Mouse (Mus musculus) v-Abl transformed pro-B cells (cell line): Measurements from ENCODE around the gene Sypl.

Source experiments
- in situ Hi-C, 2 experiments: fragments of 400-800 bp; cut with MboI; formaldehyde crosslinking; loops; one replicate each; pipeline ENCODE4 v1.15.1; 2025; ENCODE audit not compliant: unreplicated experiment in 2 of 2

The Sypl gene

DNA sequence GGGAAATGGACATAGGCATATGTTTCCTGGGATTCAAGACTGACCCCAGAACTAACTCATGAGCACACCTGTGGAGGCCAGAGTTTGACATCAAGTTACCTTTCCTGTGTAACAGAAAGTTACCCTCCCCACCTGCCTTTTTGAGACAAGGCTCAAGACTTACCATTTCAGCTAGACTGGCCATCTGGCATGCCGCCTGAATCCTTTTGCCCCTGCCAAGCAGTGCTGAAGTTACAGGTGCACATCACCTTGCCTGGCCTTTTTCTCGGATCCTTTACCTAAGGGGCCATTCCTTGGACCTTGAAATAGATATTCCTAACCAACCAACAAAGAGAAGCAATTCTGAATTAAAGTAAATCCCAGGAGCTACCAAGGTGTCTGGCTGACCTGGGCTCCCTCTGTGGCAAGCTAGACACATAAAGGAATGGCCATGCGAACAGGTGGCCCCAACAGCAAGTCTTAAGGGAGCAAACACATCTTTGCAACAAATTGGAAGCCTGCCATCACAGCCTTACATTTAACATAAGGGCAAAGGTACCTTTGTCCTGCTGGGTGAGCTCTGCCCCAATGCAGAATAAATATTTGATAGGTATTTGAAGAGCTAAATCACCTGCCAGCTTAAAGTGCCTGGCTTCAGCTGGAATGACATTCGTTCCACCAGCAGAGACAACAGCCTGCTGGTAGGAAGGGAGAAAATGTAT is 17.3 kb upstream of the Sypl start:
- in situ Hi-C loops, result no loop called here

DNA sequence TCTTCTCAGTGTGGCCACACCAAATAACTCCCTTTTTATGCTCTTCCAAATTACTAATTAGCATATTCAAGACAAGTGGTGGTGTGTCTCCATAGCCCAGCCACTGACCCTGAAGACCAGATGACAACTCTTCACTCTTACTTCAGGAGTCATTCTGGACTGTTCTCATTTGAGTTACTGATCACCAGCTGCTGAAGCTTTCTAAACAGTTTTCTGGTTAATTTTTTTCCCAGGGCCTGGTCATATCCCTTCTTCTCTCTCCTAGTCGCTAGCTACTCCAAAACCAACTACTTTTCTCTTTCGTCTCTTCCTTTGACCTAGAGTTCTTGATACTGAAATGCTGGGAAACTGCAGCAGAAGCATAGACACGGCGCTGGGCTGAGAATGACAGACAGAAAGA is 12.6 kb upstream of the Sypl start:
- in situ Hi-C loops, result loop anchor here in 1 of 2 experiments (5.0 to 10.0 kb wide), 2 partner anchors 71 to 204 kb away; partner anchors contain the start of gene Atxn7l1

DNA sequence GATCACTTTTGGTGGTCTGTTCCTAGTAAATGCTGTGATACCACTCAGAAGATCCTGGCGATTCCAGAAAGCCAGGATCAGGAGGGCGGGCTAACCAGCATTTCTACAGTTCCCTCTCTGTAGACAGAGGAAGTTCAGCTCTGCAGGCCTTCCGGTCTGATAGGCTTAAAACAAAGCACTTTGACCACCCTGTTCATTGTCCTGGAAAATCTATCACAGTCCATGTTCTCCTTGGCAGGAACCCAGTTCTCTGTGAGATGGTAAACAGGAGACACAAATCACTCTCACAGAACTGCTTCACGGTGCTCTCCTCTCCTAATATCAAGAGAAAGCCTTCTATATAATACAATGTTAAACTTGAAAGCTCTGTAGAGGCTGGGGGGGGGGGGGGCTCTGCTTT is 10.3 kb upstream of the Sypl start:
- in situ Hi-C loops, result loop anchor here in 1 of 2 experiments (5.0 to 10.0 kb wide), 2 partner anchors 69 to 201 kb away; partner anchors contain the start of gene Atxn7l1

DNA sequence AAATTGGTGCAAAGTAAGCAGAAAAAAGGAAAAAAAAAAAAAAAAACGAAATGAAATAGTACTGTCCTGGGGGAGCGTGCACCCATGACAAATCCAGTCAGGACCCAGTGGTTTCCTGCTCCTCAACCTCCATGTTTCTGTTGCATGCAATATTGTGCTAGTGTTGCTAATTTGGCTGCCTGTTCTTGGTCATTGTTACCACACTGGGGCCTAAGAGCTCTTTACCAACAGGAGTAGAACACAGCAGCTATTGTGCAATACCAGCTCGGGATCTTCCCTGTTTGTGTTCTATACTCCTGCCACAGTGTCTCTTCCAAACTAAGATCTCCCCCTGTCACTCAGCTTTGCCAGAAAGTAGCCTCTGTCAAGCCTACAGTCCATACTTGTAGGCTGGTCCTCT is 9.7 kb upstream of the Sypl start:
- in situ Hi-C loops, result loop anchor here in 1 of 2 experiments (5.0 to 10.0 kb wide), 2 partner anchors 68 to 201 kb away; partner anchors contain the start of gene Atxn7l1

DNA sequence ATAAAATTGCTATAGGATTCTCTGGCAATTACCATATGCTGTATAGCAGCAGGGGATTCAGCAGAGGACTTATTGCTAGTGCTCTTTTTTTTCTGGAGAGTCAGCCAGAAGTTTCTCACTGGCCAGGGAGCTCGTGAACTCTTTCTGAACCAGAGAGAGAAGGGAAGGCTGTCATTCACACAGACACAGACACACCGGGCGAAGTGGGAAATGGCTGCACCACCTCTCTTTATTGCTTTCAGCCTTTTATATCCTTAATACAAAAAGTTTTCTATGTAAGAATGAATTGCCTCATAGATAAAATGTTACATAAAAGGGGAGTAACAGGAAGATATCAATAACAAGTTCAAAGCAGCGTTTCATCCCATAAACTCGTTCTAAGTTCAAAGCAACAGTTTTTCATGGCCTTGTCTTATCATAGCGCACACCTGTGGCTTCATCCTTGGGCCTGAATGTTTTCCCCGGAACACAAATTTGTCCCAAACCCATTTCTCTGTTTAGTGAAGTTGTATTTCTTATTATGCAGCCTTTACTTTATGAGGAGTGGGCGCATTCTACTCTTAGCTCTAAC is 8.7 kb upstream of the Sypl start:
- in situ Hi-C loops, result loop anchor here in 1 of 2 experiments (5.0 to 10.0 kb wide), 2 partner anchors 67 to 200 kb away; partner anchors contain the start of gene Atxn7l1

DNA sequence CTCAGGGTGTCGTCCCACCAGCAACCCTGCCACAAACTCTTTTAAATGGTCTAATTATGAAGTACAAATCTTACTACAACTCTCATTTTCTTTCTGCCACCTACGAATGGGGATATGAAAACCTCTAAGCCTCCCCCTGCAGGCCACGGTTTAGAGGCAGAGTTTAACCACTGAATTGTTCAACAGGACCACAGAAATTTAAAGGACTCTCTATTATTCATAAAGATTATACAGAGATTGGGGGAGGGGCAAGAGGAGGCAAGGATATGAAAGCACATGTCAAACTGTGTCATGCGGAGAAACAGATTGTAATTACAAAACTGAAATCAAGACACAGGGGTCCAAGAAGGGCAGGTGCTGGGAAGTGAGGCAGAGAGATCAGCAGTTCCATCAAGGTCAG is 7.3 kb upstream of the Sypl start:
- in situ Hi-C loops, result loop anchor here in 1 of 2 experiments (10.0 kb wide), 1 partner anchor 198 kb away; the partner anchor contains the start of gene Atxn7l1

DNA sequence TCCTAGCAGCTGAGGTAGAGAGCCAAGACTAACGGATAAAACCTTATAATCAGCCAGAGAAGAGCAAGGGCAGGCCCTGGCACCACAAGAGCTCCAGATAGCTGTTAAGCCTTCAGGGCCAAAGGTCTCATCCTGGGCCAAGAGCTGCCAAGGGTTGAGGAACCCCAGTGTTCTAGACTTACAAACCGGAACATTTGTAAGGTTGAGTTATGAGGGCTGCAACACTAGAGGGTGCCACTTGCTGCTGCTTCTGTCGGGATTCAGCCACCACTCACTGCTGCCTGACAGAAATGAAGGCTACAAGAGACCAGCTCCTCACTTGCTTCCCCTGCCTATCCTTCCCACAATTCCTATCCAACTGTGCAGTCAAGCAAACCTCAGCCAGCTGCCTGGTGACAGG is 1.3 kb upstream of the Sypl start:
- in situ Hi-C loops, result loop anchor here in 1 of 2 experiments (5.0 kb wide), 1 partner anchor 55 kb away; no protein-coding TSS in a partner anchor

DNA sequence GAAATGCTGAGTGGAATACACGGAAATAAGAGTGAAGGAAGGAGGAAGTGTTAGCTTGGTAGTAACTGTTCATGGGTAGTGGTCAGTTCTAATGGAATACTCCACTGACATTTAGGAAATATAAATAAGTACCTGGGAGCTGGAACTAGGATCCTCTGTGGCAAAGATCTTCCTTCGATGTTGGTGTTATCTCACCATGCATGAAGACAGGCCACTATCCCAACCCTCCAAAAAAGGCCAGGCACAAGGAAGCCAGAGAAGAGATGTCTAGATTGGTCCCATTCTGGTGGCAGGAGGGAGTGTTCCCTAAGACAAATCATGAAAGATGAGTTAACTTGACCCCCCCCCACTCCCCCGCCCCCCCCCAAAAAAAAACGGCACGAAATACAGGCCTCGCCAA is 625 bp upstream of the Sypl start:
- in situ Hi-C loops, result loop anchor here in 1 of 2 experiments (5.0 kb wide), 1 partner anchor 54 kb away; no protein-coding TSS in a partner anchor

DNA sequence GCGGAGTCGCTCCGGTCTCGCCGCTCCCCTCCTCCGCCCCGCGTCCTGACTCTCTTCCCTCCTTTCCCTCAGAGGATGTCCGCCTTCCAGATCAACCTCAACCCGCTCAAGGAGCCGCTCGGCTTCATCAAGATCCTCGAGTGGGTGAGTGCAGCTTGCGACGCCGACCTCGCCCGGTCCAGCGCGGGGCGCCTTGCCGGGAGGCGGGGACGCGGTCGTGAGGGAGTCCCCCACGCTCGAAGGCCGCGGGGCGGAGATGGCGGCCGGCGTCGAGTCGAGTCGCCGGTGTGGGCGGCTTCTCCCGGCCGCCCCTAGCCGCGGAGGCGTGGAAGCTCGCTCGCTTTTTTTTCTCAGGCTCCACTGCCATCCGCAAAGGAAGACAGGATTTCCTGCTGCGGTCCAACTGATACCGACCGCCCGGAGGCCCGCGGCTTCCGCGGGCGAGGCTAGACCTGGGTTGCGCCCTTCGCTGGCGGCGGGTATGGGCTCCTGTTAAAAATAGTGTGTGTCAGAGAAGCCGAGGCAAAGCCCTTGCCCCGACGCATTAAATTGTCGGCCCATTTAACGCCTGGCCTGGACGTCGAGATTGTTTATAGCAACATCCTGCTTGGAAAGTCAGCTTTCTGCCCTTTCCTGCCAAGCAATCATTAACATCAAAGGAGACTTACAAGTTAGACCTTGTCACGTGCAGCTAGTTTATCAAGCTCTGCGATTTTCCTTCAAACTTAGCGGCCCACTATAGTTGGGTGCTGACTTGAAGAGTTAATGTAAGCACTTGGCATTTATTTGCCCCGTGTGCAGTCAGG is 728 bp downstream of the Sypl start:
- in situ Hi-C loops, result loop anchor here in 1 of 2 experiments (5.0 kb wide), 1 partner anchor 53 kb away; no protein-coding TSS in a partner anchor

DNA sequence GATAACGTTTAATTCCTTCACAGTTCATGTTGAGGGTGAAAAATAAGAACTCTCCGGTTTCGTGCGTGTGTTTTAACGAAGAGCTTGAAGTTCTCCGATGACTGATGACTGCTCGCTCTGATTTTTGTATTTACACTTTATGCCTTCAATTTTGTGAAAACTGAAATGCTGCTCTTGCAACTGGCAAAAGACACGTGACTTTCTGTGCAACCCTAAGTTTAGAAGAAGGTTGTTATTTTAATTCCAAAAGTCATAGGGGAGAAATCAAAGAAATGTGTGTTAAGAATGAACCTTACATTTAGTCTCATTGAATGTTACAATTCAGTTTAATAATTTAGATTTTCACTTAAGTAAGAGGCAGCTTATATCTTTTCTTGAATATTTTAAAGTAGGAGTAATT is 1.3 kb downstream of the Sypl start:
- in situ Hi-C loops, result no loop called here

DNA sequence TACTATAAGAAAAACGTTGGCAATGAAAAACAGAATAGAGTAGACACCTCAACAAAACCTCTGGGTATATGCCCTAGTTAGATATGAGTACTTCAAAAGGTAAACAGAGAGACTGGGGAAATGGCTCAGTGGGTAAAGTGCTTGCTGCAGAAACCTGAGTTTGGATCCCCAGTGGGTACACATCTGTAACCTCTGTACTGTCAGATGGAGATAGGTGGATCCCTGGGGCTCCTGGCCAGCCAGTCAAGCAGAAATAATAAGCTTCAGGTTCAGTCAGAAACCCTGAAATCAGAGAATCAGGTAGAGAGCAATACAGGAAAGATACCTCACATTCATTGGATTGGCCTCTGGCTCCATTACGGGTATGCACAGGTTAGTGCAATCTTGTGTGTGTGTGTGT is 3.5 kb downstream of the Sypl start:
- in situ Hi-C loops, result no loop called here

DNA sequence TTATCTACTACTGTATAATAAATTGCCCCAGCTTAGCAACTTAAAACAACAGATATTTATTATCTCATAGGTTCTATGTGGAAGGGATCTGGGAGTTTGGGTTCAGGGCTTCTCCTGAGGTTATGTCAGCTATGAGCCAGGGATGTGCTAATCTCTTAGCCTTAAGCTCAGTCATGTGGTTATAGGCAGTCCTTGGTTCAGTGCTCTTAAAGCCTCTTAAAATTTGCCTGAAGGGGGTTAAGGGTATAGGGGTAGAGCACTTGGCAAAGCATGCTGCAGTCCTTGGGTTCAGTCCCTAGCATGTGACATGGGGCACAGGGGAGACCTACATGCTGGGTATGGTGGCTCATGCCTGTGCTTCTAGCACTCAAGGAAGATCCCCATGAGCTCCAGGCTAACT is 8.4 kb downstream of the Sypl start:
- in situ Hi-C loops, result no loop called here

DNA sequence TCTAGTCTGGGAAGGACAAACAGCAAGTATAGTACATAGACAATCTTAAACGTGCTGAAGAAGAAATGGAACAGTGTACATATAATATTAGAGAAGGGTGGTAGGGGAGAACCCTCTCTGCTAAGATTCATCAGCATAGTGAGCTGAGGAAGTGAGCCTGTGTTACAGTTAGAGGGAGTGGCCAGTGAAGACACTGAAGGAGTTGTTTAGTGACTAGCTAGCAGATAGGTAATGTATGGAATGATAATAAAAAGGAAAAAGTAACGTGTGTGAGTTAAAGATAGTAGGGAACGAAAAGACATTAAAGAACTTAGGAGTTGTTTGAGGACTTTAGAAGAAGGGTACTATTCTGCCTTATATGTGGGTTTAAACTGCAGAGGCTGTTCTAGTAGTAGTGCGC is 10.2 kb downstream of the Sypl start:
- in situ Hi-C loops, result no loop called here

DNA sequence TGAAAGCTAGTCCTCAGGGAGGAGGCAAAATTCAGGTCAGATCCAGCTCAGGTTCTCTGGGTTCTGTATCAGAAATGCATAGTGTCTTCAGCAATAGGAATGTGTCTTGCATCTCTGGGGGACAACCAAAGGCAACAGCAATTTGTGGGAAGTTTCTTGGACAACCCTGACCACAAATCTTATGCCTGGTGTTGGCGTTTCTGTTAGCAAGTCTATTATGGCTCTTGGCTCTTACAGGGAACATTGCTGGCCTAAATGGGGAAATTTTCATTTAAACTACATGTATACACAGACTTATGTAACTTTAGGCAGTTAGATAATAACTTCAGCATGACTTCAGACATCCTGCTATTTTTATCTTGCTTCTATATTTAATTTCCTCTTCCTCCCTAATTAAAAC is 18.6 kb downstream of the Sypl start:
- in situ Hi-C loops, result no loop called here

DNA sequence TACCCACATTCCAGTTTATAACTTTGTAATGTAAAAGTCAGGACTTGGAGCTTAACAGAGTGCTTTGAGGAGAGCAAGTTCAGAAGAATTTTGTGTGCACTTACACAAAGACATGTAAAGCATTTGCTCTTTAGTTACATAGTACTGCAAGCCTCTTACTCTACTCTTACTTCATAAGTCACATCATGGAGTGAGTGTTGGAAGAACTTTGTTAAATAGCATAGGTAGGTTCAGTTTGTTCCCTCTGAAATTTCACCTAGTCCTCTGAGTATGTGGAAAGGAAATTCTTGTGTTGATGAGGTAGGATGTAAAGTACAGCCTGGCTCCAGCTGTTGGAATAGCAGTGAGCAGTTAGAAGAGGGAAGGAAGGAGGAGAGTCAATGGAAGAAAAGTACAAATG is 21.2 kb downstream of the Sypl start:
- in situ Hi-C loops, result loop anchor here in 1 of 2 experiments (25.0 kb wide), 1 partner anchor 588 kb away; the partner anchor contains the start of gene Ccdc71l

DNA sequence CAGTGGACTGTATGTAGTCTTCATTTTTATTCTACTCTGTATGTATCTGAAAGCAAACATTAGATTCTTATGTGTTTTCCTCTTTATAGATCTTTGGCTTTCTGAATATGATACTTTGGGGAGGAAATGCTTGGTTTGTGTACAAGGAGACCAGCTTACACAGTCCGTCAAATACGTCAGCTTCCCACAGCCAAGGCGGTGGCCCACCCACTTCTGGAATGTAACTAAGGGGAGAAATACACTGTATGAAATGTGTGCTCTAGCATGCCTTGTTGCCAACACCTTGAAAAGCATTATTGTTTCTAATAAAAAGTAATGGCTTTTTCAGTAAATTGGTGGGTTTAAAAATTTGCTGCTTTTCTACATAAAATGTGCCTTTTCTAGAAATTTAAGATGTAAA is 21.8 kb downstream of the Sypl start:
- in situ Hi-C loops, result loop anchor here in 1 of 2 experiments (25.0 kb wide), 1 partner anchor 588 kb away; the partner anchor contains the start of gene Ccdc71l

DNA sequence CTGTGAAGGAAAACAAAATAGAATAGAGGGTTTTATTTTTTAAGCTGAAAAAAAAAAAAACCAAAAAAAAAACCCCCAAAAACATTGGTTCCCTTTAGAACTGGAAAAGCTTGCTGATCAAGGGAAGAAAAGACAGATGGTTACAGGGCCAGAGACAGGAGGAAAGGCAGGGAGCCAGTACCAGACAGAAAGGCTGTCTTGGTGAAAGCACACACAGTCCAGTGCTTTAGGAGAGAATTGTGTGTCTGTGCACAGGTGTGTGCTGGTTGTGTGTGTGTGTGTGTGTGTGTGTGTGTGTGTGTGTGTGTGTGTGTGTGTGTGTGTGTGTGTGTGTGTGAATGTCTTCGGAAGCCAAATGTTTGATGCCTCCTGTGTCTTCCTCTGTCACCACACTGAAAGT is 28.9 kb downstream of the Sypl start:
- in situ Hi-C loops, result loop anchor here in 1 of 2 experiments (25.0 kb wide), 1 partner anchor 595 kb away; the partner anchor contains the start of gene Ccdc71l

DNA sequence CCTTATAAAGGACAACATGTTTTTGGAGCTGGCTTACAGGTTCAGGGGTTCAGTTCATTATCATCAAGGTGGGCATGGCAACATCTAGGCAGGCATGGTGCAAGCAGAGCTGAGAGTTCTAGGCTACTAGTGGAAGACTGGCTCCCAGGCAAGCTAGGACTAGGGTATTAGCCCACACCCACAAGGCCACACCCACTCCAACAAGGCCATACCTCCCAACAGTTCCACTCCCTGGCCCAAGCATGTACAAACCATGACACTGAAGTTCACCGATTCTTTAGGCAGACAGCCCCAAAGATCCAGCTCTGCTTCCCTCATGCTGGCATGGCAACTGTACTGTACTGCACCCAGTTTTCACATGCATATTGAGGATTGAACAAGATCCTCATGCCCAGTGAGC is 29.4 kb downstream of the Sypl start:
- in situ Hi-C loops, result loop anchor here in 1 of 2 experiments (25.0 kb wide), 1 partner anchor 596 kb away; the partner anchor contains the start of gene Ccdc71l

DNA sequence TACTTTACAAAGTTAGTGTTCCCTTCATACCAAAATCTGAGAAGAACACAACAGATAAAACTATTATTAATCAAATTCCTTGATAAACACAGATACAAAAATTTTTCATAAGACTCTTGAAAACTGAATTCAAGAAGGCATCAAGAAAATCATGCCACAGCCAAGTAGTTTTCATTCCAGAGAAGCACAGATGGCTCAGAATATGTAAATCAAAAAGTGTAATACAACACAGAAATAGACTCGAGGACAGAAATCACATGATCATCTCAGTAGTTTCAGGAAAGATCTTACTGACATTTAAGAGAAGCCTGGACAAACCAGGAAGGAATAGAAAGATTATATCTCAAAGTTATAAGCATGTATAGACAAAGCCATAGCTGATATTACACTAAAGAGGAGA is 32.6 kb downstream of the Sypl start:
- in situ Hi-C loops, result loop anchor here in 1 of 2 experiments (25.0 kb wide), 1 partner anchor 599 kb away; the partner anchor contains the start of gene Ccdc71l

DNA sequence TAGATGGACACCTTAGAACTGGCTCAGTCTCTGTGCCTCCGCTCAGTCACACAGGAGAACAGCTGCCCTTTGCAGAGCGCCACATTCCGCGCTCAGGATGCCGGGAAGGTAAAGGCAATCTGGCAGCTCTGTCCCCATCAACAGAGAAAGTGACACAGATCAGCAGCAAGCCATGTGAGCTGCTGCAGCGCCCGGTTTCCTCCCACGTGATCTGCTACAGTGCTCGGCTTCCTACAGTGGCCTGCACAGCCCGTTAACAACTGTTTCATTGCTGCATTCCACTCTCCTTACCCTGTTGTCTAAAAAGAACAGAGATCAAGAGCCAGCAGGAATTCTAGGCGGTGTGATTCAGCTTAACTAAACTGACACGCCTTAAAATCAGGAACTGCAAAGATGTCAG is 36.0 kb downstream of the Sypl start:
- in situ Hi-C loops, result loop anchor here (10.0 to 25.0 kb wide), 2 partner anchors 602 to 1045 kb away; partner anchors contain the start of gene Ccdc71l (in 1 of the 2)
